Mouse (Mus musculus) E14TG2a.4 (cell line): ENCODE measurements around the gene U2af2.

Experiments
- H3K27me3 ChIP-seq: 2 replicates; pipeline ENCODE4 v1.6.1; 2014; ENCODE audit warnings: low read length, control low read depth; ENCODE audit not compliant: insufficient read depth
- H3K36me3 ChIP-seq: 2 replicates; pipeline ENCODE4 v1.6.1; 2014; ENCODE audit warnings: low read length, control low read depth; ENCODE audit not compliant: insufficient read depth
- H3K4me1 ChIP-seq: replicated peaks from 2 replicates; pipeline ENCODE4 v1.6.1; 2014; ENCODE audit warnings: low read depth, low read length, control low read depth
- H3K4me3 ChIP-seq: replicated peaks from 2 replicates; pipeline ENCODE4 v1.5.1; 2014; ENCODE audit warnings: mild to moderate bottlenecking, low read length
- H3K9me3 ChIP-seq: 2 replicates; pipeline ENCODE4 v1.6.1; 2014; ENCODE audit warnings: low read length, control low read depth
- CTCF ChIP-seq: conservative IDR thresholded peaks from 2 replicates; pipeline ENCODE4 v1.5.1; 2014; ENCODE audit warnings: low read length
- NANOG ChIP-seq: IDR thresholded peaks from 2 replicates; pipeline ENCODE4 v1.6.1; 2014; ENCODE audit warnings: borderline replicate concordance, low read length, mixed read lengths
- POU5F1 ChIP-seq: IDR thresholded peaks from 2 replicates; pipeline ENCODE4 v1.6.1; 2014; ENCODE audit warnings: low read length, borderline replicate concordance

Gene U2af2

GRCm38 (mm10) chr7:5031496-5031895 is 30.4 kb upstream of the U2af2 start:
- Histone ChIP-seq H3K36me3 (peaks cover 45% of the 10 kb centered on the region), H3K27me3 (peaks cover 77% of the 10 kb centered on the region), H3K4me1 (peaks cover 41% of the 10 kb centered on the region), H3K4me3 (peak overlapping the region; percentile 79), H3K9me3 (no peaks in the 10 kb centered on the region)
- TF ChIP-seq CTCF (no peak), POU5F1 (no peak), NANOG (no peak)

GRCm38 (mm10) chr7:5033818-5034217 is 28.1 kb upstream of the U2af2 start, which contains the start of gene 4632433K11Rik:
Gene 4632433K11Rik (plus strand): TSS chr7:5034118.
- no peak for TF ChIP-seq CTCF
- no peak for TF ChIP-seq POU5F1
- no peak for TF ChIP-seq NANOG
- H3K4me1 ChIP-seq: peaks cover 46% of the 10 kb centered on the region
- no peak within 1 kb of the TSS for H3K4me3 ChIP-seq

GRCm38 (mm10) chr7:5035628-5036027 is 26.3 kb upstream of the U2af2 start:
- Histone ChIP-seq H3K4me1 (peaks cover 42% of the 10 kb centered on the region), H3K4me3 (no peak overlapping the region), H3K27me3 (peaks cover 44% of the 10 kb centered on the region), H3K36me3 (peaks cover 16% of the 10 kb centered on the region), H3K9me3 (no peaks in the 10 kb centered on the region)
- no peak for TF ChIP-seq NANOG

More at GRCm38 (mm10) chr7:5033818-5034217, 28.1 kb upstream of the U2af2 start, which contains the start of gene 4632433K11Rik:
- Histone ChIP-seq H3K27me3 (peaks cover 61% of the 10 kb centered on the region), H3K36me3 (peaks cover 24% of the 10 kb centered on the region), H3K9me3 (no peaks in the 10 kb centered on the region)

GRCm38 (mm10) chr7:5036136-5036535 is 25.8 kb upstream of the U2af2 start:
- H3K9me3 ChIP-seq: no peaks in the 10 kb centered on the region
- no peak overlapping the region for H3K4me3 ChIP-seq
- H3K36me3 ChIP-seq: peaks cover 16% of the 10 kb centered on the region
- TF ChIP-seq NANOG (no peak), CTCF (no peak), POU5F1 (no peak)
- peaks cover 38% of the 10 kb centered on the region for H3K4me1 ChIP-seq
- H3K27me3 ChIP-seq: peaks cover 39% of the 10 kb centered on the region

- Histone ChIP-seq H3K4me3 (no peak overlapping the region), H3K36me3 (peaks cover 20% of the 10 kb centered on the region), H3K4me1 (peaks cover 32% of the 10 kb centered on the region), H3K9me3 (no peaks in the 10 kb centered on the region), H3K27me3 (peaks cover 31% of the 10 kb centered on the region)
- TF ChIP-seq POU5F1: no peak
- no peak for TF ChIP-seq CTCF
- TF ChIP-seq NANOG: no peak
These were observed 24.9 kb upstream of the U2af2 start for GRCm38 (mm10) chr7:5037026-5037425.

GRCm38 (mm10) chr7:5037467-5037866 is 24.5 kb upstream of the U2af2 start:
- H3K9me3 ChIP-seq: no peaks in the 10 kb centered on the region
- H3K4me3 ChIP-seq: peak overlapping the region; percentile 90
- peaks cover 27% of the 10 kb centered on the region for H3K27me3 ChIP-seq
- H3K4me1 ChIP-seq: peaks cover 28% of the 10 kb centered on the region
- H3K36me3 ChIP-seq: peaks cover 17% of the 10 kb centered on the region
- TF ChIP-seq CTCF (no peak), NANOG (no peak), POU5F1 (no peak)

GRCm38 (mm10) chr7:5038109-5038732 is 23.7 kb upstream of the U2af2 start, which contains the start of gene Zfp784:
Gene Zfp784 (minus strand): TSS chr7:5038446.
- peaks cover 19% of the 10 kb centered on the region for H3K27me3 ChIP-seq

GRCm38 (mm10) chr7:5038940-5039339 is 23.0 kb upstream of the U2af2 start:
- no peak for TF ChIP-seq POU5F1
- TF ChIP-seq CTCF: no peak
- no peak for TF ChIP-seq NANOG
- H3K9me3 ChIP-seq: no peaks in the 10 kb centered on the region
- H3K27me3 ChIP-seq: peaks cover 12% of the 10 kb centered on the region; the same call in 1 of the 2 replicates
- H3K4me1 ChIP-seq: peaks cover 28% of the 10 kb centered on the region
- peak overlapping the region; percentile 90 for H3K4me3 ChIP-seq
- peaks cover 4% of the 10 kb centered on the region; the same call in 1 of the 2 replicates for H3K36me3 ChIP-seq

More at GRCm38 (mm10) chr7:5038109-5038732, 23.7 kb upstream of the U2af2 start, which contains the start of gene Zfp784:
- peak within 1 kb of the TSS; percentile 90 for H3K4me3 ChIP-seq
- no peak for TF ChIP-seq CTCF
- TF ChIP-seq NANOG: no peak
- TF ChIP-seq POU5F1: no peak
- peaks cover 28% of the 10 kb centered on the region for H3K4me1 ChIP-seq
- no peaks in the 10 kb centered on the region for H3K9me3 ChIP-seq
- peaks cover 10% of the 10 kb centered on the region for H3K36me3 ChIP-seq
